1 mouse cellular context compared by ENCODE assay signal in genomic region chr9:92273271-92273670, GRCm38 (mm10).
TF ChIP-seq lines count a peak whose summit lies in the region.

No protein-coding gene starts in this region.

TF ChIP-seq in CH12.LX, 34 proteins besides CTCF, POLR2A, EP300 and RAD21 (continued from another document):
- no peak for TF ChIP-seq GABPA (IDR thresholded peaks at IDR 0.05; ENCODE audit: insufficient replicate concordance, low read depth, low read length)
- TF ChIP-seq UBTF (IDR thresholded peaks at IDR 0.05; ENCODE audit: low read depth, low read length): no peak
- no peak for TF ChIP-seq MAZ (IDR thresholded peaks at IDR 0.05; ENCODE audit: low read depth, low read length)
- no peak for TF ChIP-seq SIN3A (IDR thresholded peaks at IDR 0.05; ENCODE audit: low read length)
- TF ChIP-seq PAX5 (IDR thresholded peaks at IDR 0.05; ENCODE audit: low read length): no peak
- no peak for TF ChIP-seq BHLHE40 (IDR thresholded peaks at IDR 0.05; ENCODE audit: low read depth, low read length)
- no peak for TF ChIP-seq JUND (conservative IDR thresholded peaks at IDR 0.05; ENCODE audit: low read depth, low read length)
TF ChIP-seq in CH12.LX: peak in this region for 0.
